Mouse (Mus musculus) stomach, postnatal 0 days (tissue): ENCODE data around the gene Wars2.

Experiments
- CTCF ChIP-seq: IDR thresholded peaks from 2 replicates; pipeline ENCODE4 v1.5.1; 2016; ENCODE audit warnings: antibody characterized with exemption, low read depth, mild to moderate bottlenecking, moderate library complexity
- EP300 ChIP-seq: optimal IDR thresholded peaks from 2 replicates; pipeline ENCODE3; 2016; ENCODE audit warnings: antibody characterized with exemption

GRCm38 (mm10) chr3:99240213-99240720, 99.4 kb downstream of the Wars2 start, which contains the start of gene Tbx15:
- TF ChIP-seq EP300 = no peak
- TF ChIP-seq CTCF = no peak
